Mouse (Mus musculus) ovary, postnatal 14 days (tissue): Measurements from ENCODE around the gene Nf1.

Experiments
- DNase-seq: peaks from one replicate; pipeline ENCODE4 v3.0.0; 2022; ENCODE audit warnings: low spot score

Nf1 gene

DNA sequence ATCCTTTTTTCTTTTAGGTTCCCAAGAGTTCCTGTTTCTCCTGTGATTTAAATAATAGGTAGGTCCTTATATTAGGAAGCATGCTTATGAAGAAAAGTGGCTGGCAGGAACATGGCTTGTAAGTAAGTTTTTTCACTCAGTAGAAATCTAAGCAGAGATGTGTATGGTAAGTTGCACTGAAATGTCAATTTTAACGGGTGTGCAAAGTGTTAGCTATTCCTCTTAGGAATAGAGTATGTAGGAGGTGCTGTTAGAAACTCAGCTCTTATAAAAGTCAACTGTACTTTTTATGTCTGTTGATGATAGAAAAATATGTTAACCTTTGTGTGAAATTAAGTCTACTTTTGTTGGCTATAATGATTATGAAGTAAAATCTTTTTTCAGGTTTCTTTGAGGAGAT is 128.6 kb downstream of the Nf1 start:
- DNase-seq: no peak

DNA sequence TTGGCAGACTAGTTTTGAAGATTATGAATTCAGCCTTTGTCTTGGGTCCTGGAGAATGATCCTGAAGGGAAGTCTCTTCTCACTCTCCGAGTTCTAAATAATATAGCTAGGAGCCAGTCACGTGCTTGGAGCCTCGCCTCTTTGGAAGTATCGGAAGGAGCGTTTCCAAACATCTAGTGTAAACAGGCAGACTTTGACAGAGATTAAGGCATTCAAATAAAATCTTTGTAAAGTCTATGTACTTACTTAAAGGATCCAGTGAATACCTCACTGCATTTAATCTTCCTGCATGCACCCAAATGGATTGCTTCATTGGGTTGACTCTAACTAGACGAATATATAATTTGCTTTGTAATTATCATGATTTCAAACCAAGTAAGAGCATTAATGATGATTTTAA is 143.9 kb downstream of the Nf1 start:
- no peak for DNase-seq

DNA sequence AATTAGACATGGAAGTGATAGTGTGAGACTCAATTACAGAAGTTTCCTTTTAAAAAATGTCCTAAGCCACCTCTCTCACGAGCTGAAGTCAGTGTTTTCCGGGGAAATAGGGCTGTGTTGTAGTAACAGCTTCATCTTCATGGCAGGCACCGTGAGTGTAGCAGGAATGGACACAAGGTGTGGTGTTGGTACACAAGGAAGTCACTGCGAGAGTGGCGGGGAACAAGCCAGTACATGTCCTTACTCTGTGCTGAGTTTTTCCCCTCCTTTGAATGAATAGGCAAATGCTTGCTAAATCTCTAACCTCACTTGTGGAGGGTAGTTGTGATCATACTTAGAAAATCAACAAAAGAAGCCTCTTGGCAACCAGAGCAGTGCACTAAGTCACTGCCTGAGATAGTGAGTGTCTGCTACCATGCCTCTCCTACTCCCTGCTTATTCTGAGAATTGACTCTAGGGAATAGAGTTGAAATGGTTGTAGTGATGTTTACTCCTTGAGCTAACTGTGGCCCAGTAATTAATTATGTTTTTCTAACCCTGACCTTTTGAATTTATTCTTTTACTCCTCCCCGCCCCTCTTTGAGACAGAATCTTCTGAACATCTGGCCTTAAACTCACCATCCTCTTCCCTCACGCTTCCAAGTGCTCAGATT is 144.5 kb downstream of the Nf1 start:
- DNase-seq: no peak

DNA sequence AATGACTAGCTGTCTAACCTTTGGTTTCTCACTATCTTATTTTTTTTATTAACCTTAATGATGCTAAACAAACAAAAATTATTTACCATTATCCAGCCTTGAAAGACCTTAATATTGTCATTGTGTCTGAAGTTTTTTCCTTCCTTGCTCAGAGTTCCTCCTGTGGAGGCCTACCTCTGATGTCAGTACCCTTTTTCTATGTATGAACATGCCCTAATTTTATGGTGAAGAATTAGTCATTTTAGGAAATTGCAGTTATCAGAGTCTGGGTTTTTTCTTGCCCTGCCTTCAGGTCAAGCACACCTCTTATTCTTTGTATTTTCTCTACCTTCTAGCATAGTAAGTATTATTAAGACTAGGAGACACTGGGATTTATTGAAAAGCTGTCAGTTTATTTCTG is 145.2 kb downstream of the Nf1 start:
- no peak for DNase-seq

DNA sequence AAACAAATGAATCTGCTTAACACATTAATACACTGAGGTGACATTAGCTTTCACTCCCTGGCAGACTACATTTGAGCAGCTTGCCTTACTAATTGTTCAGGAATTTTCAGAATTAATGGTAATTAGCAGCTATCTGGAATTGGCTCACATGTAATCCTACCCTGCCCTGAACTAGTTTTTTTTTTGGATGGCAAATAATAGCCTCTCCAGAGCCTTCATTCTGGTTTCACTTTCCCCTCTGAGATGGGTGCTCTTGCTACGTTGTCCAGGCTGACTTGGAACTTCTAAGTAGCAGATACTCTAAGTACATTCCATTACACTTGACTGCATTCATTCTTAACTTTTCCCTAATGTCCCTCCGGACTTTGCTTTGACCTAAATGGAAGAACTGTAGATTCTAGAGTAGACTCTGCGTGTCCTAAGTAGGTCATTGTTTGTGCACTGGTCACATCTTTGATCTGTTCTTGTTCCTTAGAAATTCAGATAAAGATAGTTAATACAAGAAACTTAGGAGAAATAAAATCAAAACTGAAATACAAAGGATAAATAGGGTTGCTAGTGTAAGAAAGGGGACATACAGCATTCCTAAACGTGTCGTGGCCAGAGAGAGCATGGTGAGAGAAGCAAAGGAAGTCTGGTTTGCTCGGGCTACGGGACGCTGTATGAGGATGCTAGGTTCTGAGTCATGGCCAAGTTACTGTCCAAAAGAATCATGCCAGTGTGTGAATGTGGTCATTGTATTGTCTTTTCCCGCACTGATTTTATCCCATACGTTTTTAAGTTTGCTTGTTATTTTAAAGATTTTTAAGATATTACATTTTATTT is 155.7 kb downstream of the Nf1 start:
- DNase-seq: no peak

DNA sequence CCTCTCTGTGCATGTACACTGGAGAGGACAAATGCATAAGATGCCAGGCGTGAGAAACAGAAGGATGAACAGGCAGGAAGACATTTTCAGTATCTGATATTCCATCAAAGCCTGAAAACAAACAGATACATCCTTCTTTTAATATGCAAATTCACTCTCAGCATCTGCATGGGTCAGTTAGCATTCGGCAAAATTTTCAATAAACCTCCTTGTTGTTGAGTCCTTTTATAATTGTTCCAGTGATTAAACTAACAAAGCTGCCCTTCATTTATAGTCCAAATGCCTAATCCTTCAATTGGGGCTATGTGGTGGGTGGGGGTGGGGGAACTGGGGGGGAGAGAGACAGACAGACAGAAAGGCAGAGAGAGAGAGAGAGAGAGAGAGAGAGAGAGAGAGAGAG is 163.4 kb downstream of the Nf1 start:
- no peak for DNase-seq

DNA sequence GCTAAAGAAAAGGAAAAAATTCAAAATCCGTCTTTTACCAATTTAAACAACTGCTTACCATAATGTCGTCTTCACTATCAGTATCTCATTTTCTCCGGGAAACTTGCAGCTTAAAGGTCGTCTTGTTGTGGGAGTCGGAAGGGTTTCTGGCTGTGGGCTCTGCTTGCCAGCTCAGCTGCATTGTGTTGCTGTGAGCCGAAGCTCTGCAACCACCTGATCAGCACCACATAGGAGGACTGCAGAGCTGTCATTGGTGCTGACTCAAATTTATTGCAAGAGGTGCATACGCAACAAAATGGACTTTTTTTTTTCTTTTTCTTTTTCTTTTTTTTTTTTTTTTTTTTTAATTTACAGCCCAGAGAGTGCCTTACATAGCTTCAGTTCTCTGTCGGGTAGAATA is 164.4 kb downstream of the Nf1 start, which contains the start of gene Omg:
Gene Omg, minus strand, starts transcription at position 240 of the 400 bp plus-strand sequence.
- no peak for DNase-seq

DNA sequence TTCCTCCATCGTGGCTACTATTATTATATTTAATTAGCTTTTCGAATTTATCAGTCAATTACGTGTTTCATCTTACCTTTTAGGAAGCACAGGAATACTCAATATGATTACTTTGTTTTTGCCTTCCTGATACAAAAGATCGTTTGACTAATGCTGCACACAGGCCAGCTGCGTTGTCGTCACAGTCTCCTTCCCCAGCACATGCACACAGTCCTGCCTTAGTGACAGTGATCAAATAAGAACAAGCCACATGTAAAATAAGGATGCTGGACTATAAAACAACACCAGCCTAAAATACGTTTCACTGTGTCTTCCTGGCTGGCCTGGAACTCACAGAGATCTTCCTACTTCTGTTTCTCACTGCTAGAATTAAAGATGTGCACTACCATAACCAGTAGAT is 165.0 kb downstream of the Nf1 start:
- DNase-seq: no peak

DNA sequence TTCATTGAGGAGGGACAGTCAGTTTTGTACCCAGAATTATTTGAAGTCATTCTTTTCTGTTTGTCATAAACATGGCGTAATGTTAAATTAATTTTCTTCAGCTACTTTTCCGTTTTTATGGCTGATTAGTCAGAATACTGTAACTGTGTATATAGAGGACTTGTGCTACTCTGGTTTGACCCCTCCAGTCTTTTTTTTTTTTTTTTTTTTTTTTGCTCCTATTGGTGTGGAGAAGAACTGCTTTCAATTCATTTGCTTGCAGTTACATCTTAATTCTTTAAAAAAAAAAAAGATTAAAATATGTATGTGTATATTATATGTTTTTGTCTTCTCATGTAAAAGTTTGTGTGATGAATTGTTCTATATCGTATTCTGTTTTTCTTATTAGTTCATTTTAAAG is 172.5 kb downstream of the Nf1 start:
- no peak for DNase-seq

DNA sequence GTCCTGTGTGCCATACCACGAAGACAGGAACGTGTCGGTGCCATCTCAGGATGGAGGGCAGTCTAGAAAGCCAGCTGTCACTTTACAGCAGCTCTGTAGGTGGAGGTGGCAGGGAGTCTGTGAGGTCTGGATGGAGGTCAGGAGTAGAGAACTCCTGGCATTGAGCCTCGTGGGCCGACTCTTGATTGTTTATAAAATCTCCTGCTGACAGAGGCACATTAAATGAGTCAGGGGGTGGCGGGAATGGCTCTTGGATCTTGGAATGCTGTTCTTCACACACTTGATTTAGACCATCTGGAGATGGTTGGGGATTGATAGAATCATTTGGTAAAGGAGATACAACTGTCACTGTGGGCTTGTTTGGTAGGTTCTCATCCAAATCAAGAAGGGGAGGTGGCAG is 175.8 kb downstream of the Nf1 start:
- DNase-seq: no peak

DNA sequence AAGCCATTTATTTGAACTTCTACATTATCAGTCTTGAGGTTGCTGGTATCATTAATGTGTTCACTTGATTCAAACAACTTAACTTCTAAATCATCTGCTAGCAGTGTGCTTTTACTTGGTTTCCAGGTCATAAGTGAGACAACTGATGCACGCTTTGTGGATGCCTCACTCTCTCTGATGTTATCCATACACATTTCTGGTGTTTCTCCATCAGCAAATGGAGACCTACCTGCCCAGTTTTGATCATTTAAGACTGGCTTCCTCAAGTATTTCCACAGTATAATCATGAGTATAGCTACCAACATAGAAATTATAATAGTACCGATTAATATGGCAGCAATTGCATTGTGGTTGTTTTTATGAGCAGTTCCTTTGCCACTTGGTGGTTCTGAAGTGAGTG is 176.3 kb downstream of the Nf1 start:
- DNase-seq: no peak

DNA sequence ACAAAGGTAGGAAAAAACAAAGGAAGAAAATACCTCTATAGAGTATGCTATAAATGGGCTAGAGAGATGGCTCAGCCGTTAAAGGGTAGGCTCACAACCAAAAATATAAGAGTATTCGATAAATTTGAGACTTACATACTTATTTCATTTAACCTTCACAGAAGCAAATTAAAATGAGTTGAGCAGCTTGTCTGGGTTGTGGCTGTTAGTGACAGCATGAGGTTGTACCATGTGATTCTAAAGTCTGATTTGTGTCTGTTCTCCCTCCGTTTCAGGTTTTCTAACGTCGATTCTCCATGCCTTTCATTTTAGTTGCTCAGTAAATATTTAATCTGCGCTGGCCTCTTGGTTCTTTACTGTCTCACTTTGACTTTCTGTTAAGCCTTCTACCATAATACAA is 179.8 kb downstream of the Nf1 start:
- no peak for DNase-seq

DNA sequence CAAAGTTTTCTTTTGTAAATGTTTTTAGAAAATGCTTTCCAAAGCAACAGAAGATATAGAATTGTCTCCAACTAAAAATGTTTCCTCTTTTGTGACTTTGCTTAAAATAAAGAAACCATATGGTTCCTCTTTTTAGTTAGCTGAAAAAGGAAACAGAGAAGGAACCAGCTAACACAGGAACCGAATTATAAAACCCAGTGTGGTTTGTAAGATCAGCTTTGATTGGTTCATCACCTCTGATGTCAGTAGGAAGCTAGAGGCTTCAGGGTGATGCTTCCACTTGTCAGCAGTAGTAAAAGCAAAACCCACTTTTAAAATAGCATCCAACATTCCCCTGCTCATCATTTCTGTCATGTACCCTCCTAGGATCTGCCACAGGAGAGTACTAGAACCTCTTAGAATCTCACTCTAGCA is 180.4 kb downstream of the Nf1 start:
- no peak for DNase-seq

DNA sequence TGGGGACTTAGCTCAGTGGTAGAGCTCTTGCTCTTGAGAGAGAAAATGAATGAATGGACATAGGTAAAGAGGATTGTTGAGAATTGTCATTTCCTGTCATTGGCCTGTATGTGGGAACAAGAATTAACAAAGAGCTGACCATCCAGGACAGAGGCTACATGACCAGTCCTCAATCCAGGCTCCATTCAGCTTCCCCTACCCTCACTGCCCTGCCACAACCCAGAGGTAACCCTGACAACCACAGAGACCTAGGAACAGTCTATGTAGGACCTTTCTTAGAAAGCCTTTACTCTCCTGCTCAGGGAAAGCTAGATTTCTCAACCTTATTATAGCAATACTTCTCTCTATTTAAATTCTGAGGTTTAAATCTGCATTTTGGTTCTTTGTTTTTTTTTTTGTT is 181.3 kb downstream of the Nf1 start:
- DNase-seq: no peak

DNA sequence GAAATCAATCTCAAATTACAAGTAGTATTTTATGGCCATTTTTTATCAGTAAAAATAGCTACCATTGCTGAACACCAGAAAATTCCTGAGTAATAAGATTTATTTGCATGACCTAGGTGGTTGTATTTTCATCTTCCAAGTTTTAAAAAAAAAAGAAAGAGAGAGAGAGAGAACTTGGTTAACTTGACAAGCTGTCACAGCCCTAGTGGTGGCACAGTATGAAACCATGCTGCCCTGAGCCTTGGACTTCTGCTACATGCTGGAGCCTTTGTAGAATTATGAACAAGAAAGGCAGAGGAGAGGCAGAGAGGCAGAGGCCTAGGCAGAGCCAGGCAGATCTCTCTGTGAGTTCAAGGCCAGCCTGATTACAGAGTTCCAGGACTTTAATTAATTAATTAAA is 182.4 kb downstream of the Nf1 start:
- DNase-seq: no peak

DNA sequence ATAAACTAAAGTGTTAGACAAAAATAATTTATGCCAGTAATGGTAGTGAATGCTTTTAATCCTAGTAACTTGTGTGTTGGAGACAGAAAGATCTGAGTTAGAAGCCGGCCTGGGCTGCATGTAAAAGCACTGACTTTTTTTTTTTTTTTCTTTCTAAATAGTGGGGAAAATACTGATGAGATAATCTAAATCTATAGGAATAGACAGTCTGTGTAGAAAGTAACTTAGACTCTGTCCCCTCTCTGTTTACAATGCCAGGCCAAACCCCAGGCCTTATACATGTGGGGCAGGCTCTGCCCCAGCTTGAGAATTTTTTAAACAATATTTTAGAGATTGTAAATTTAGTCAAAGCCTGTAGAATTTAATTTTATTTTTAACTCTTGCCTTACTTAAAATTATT is 183.5 kb downstream of the Nf1 start:
- no peak for DNase-seq

DNA sequence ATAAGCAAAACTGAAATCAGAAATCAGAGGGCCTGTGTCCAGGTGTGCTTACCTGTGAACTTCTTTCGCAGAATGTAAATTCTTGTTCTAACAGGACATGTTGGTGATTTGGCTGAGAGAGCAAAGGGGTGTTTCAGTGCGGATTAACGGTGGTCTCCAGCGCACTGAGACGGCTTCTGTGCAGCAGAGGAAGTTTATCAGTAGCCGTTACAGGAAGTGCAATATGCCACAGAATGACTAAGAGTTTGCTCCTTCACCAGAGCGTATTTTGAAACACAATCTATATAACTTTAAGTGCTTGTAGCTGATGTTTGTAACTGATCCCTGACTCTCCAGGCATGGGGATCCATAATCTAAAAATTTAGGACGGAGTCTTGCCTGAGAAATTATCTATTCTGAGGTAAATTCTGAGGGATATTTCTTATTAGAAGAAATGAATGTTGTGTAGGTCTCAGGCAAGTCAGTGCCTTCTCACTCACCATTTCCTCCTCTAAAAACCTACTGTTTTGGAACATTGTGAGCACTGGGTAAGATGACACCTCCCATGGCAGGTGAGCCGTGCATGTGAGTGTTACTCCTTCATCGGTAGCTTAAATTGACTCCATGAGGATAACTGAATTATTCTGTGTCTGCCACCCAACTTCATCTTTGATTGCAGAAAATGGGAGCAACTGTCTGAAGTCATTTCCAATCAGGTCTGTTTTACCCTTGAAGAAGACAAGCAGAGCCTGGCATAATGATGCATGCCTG is 184.2 kb downstream of the Nf1 start, which contains the start of gene Evi2b:
Gene Evi2b, minus strand, starts transcription at position 203 of the 750 bp plus-strand sequence.
- DNase-seq: no peak

DNA sequence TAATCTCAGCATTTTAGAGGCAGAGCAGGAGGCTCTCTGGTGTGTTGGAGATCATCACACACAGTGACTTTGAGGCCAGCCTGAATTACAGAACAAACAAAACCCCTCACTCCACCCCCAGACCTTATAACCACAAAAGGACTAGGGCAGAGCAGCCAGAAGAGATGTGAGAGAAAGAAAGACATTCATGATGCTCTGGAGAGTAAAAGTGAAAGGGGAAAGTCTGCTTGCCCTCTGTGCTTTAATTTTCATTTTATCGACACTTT is 184.8 kb downstream of the Nf1 start:
- no peak for DNase-seq

DNA sequence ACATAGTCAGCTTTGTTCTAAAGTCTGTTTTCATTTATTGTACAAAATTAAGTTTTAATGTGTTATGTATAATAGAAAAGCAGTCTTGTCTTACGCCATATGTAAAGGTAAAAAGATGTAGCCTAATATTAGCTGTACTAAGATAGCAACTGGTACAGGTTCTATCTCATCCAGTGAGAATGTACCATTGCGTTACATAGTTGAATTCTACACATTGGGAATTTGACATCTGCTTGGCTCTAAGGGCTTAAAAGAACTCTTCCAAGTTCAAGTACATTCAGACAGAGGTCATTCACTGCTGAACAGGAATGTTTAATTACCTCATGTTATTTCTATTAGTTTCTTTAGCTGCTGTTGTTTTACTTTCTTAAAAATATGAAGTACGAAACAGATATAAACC is 187.1 kb downstream of the Nf1 start:
- DNase-seq: no peak

DNA sequence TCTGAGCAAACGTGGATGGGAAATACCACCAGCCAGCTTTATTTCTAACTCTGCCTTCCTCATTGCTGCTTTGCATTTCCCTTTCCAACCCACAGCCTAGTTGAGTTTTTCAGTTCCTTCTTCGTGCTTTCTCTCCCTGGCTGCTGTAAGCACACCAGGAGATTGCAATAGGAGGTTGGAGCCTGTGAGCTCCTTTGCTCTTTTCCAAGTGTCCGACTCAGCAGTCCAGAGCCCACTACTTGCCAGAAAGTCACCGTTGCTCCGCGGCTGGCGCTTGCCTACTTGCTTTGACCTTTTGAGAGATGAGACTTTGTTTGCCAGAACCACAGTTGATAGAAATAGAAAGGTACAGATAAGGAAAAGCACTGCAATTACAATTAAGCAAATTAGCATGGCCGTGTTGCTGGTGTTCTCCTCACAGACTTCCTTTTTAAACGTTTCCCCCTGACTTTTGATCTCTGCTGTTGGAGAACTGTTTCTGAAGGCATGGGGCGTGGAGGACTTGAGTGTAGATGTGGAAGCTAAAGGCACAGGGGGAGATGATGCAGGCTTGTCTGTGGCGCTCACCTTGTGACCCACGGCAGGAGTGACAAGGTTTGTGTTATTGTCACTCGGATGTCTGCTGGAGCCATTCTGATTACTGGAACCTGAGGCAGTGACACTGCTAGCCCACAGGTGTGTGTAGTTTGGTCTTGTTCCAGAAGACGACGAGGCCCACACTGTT is 187.7 kb downstream of the Nf1 start:
- no peak for DNase-seq

DNA sequence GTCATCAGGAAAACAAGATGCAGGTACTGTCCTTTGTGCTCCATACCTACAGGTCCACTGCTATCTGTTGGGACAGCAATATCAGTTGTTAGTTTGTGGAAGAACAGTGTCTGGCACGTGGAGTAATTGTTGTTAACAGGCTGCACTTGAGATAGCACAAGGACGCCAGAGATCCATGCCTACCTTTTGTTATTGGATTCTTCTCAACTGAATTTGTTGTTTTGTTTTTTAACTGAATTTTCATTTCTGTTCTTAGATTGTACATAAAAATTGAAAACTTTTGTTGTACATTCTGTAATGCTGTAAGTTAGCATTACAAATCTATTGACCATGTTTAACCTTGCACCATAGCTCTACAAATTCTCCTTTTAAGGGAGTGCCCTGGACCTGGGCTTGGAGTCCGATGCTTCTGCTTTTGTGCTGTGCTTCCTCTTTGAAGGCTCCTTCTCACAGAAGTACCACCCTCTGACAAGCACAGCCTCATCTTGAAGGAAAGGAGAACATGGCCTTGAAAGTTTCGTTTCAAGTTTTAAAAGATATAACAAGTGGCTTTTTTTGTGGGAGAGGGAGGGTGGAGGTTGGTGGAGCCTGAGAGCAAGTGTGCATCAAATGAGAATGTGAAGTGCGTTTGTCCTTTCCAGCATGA is 188.4 kb downstream of the Nf1 start:
- no peak for DNase-seq

DNA sequence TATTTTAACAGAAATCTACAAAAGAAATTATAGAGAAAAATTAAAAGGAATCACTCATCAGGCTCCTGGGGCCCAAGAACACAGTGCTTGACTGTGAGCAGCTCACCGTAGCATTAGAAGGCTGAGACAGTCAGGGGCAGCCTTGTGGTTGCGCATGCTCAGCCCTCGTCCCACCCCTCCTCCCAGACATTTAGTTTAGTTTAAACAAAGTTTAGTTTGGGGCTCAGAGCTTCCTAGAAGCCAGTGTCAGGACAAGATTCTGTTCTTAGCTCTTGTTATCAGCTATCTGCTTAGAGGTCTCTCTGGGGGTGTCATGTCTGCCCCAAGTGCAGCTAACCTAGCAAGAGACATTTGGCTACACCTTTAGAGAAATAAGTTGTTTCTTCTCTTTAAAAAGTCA is 189.1 kb downstream of the Nf1 start:
- no peak for DNase-seq
